Mouse (Mus musculus): Measurements from ENCODE around the gene Slc32a1. TPM values are rescaled to one million over a fixed set of nuclear protein-coding genes. Genes with fewer than 3 reads are reported as not detected.

Slc32a1 gene
- polyA plus RNA-seq (2012; rRNA removed) = not detected in 2 replicates

GRCm38 (mm10) chr2:158610488-158611325 is at the start of gene Slc32a1:
TSS of gene Slc32a1 (plus strand) at chr2:158610767.

GRCm38 (mm10) chr2:158624718-158625222 is 14.2 kb downstream of the Slc32a1 start, which contains the start of gene Actr5:
TSS of gene Actr5 (plus strand) at chr2:158624888.

GRCm38 (mm10) chr2:158665098-158665497 is 54.5 kb downstream of the Slc32a1 start, which contains the start of gene Ppp1r16b:
TSS of gene Ppp1r16b (plus strand) at chr2:158665398.

Other genes starting within 250 kb of the Slc32a1 start
- 0.69 and 0.85 TPM in 2 replicates for gene Snhg11, start 235.1 kb upstream of the Slc32a1 start, polyA plus RNA-seq (2012; rRNA removed)
- gene Ralgapb, start 200.9 kb upstream of the Slc32a1 start, polyA plus RNA-seq (2012; rRNA removed) = 4.4 and 5.1 TPM in 2 replicates
- gene Adig, start 108.2 kb upstream of the Slc32a1 start, polyA plus RNA-seq (2012; rRNA removed) = 1.1 and 4.1 TPM in 2 replicates
- 4.5 and 6.2 TPM in 2 replicates for gene Arhgap40, start 98.0 kb upstream of the Slc32a1 start, polyA plus RNA-seq (2012; rRNA removed)
- gene Actr5, start 14.1 kb downstream of the Slc32a1 start, polyA plus RNA-seq (2012; rRNA removed) = 3.5 and 4.2 TPM in 2 replicates
- gene Ppp1r16b, start 54.6 kb downstream of the Slc32a1 start, polyA plus RNA-seq (2012; rRNA removed) = 0.48 and 0.60 TPM in 2 replicates
- 15.7 and 37.4 TPM in 2 replicates for gene Fam83d, start 157.3 kb downstream of the Slc32a1 start, polyA plus RNA-seq (2012; rRNA removed)
- 6.5 TPM in 2 replicates for gene Dhx35, start 184.0 kb downstream of the Slc32a1 start, polyA plus RNA-seq (2012; rRNA removed)

Data from stomach, adult 2 months (tissue).